Mouse (Mus musculus): Measurements from ENCODE around the gene Ppid. TPM values are rescaled to one million over a fixed set of nuclear protein-coding genes. Genes with fewer than 3 reads are reported as not detected.

The Ppid gene
- 0.50 and 0.86 TPM in 2 replicates for polyA plus RNA-seq (2012; rRNA removed)

- Histone ChIP-seq H3K27me3 (ENCODE audit: control insufficient read depth, insufficient read depth, low read length) (no peaks in the 10 kb centered on the region), H3K27ac (ENCODE audit: insufficient read depth, low read depth, low read length) (peak within 1 kb of the TSS; percentile 43; the same call in 1 of the 2 replicates), H3K4me1 (ENCODE audit: control insufficient read depth, insufficient read depth, insufficient read length, low read length) (peaks cover 2% of the 10 kb centered on the region; the same call in 1 of the 2 replicates), H3K4me3 (ENCODE audit: low read depth, low read length) (peak within 1 kb of the TSS; percentile 93), H3K36me3 (ENCODE audit: control insufficient read depth, insufficient read depth, low read length) (peaks cover 12% of the 10 kb centered on the region)
- 3% methylated on average over 63 of the region's 63 CpGs for WGBS
- TF ChIP-seq POLR2A (IDR thresholded peaks at IDR 0.05; ENCODE audit: low read depth, low read length) (peak; percentile 61), CTCF (IDR thresholded peaks at IDR 0.05; ENCODE audit: extremely low read depth, insufficient read length, insufficient replicate concordance, low read depth, low read length) (no peak)
Observed at GRCm38 (mm10) chr3:79590863-79591792, at the start of gene Ppid. Gene Ppid, plus strand, starts transcription at chr3:79591342.

GRCm38 (mm10) chr3:79542585-79542984 lies 48.6 kb upstream of the Ppid start:
- WGBS: 28% methylated on average over 6 of the region's 6 CpGs
- H3K27me3 ChIP-seq (ENCODE audit: control insufficient read depth, insufficient read depth, low read length): no peaks in the 10 kb centered on the region
- TF ChIP-seq POLR2A (IDR thresholded peaks at IDR 0.05; ENCODE audit: low read depth, low read length): no peak
- no peak for TF ChIP-seq CTCF (IDR thresholded peaks at IDR 0.05; ENCODE audit: extremely low read depth, insufficient read length, insufficient replicate concordance, low read depth, low read length)
- H3K36me3 ChIP-seq (ENCODE audit: control insufficient read depth, insufficient read depth, low read length): no peaks in the 10 kb centered on the region
- peaks cover 3% of the 10 kb centered on the region; the same call in 1 of the 2 replicates for H3K4me1 ChIP-seq (ENCODE audit: control insufficient read depth, insufficient read depth, insufficient read length, low read length)
- no peak overlapping the region for H3K4me3 ChIP-seq (ENCODE audit: low read depth, low read length)
- H3K27ac ChIP-seq (ENCODE audit: insufficient read depth, low read depth, low read length): no peak overlapping the region

DNA sequence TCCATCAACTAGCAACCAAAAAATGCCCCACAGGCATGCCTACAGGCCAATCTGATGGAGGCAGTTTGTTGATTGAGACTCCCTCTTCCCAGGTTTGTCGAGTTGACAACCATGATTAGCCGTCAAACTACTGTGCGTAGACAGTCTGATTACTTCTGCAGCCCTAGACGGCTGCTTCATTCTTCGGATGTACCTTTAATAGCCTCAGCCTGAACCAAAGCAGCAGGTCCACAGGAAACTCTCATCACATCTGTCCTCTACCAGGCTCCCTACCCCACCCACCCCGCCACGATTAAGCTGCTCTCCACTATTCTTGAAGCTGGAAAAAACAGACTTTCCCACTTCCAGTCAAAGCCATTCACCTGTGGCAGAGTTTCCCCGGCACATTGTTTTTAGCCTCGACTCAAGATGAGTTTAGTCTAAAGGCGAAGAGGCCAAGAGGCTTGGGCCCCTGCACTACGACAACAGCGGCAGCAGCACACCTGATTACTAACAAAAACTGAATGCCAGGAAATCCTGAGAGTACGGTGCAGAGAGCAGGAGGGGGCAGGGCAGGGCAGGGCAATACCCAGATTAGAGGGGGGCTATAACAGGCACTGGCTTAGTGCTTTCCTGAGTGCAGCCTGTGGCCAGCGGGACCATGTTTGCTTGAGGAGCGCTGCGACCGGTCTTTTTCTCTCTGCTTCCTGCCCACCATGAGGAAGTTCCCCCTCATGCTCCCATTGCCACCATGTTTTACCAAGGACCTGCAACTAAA lies 42.3 kb upstream of the Ppid start:
- Histone ChIP-seq H3K27me3 (ENCODE audit: control insufficient read depth, insufficient read depth, low read length) (no peaks in the 10 kb centered on the region), H3K36me3 (ENCODE audit: control insufficient read depth, insufficient read depth, low read length) (no peaks in the 10 kb centered on the region), H3K27ac (ENCODE audit: insufficient read depth, low read depth, low read length) (no peak overlapping the region), H3K4me3 (ENCODE audit: low read depth, low read length) (no peak overlapping the region), H3K4me1 (ENCODE audit: control insufficient read depth, insufficient read depth, insufficient read length, low read length) (no peaks in the 10 kb centered on the region)
- TF ChIP-seq CTCF (IDR thresholded peaks at IDR 0.05; ENCODE audit: extremely low read depth, insufficient read length, insufficient replicate concordance, low read depth, low read length) (no peak), POLR2A (IDR thresholded peaks at IDR 0.05; ENCODE audit: low read depth, low read length) (no peak)
- 79% methylated on average over 17 of the region's 17 CpGs for WGBS

GRCm38 (mm10) chr3:79549751-79550393 lies 41.3 kb upstream of the Ppid start:
- TF ChIP-seq POLR2A (IDR thresholded peaks at IDR 0.05; ENCODE audit: low read depth, low read length) (no peak), CTCF (IDR thresholded peaks at IDR 0.05; ENCODE audit: extremely low read depth, insufficient read length, insufficient replicate concordance, low read depth, low read length) (no peak)
- Histone ChIP-seq H3K27me3 (ENCODE audit: control insufficient read depth, insufficient read depth, low read length) (no peaks in the 10 kb centered on the region), H3K27ac (ENCODE audit: insufficient read depth, low read depth, low read length) (no peak overlapping the region), H3K4me3 (ENCODE audit: low read depth, low read length) (no peak overlapping the region), H3K36me3 (ENCODE audit: control insufficient read depth, insufficient read depth, low read length) (no peaks in the 10 kb centered on the region), H3K4me1 (ENCODE audit: control insufficient read depth, insufficient read depth, insufficient read length, low read length) (no peaks in the 10 kb centered on the region)
- WGBS: 88% methylated on average over 8 of the region's 8 CpGs

GRCm38 (mm10) chr3:79551826-79552552 lies 39.2 kb upstream of the Ppid start:
- Histone ChIP-seq H3K27me3 (ENCODE audit: control insufficient read depth, insufficient read depth, low read length) (no peaks in the 10 kb centered on the region), H3K27ac (ENCODE audit: insufficient read depth, low read depth, low read length) (no peak overlapping the region), H3K36me3 (ENCODE audit: control insufficient read depth, insufficient read depth, low read length) (no peaks in the 10 kb centered on the region), H3K4me3 (ENCODE audit: low read depth, low read length) (no peak overlapping the region), H3K4me1 (ENCODE audit: control insufficient read depth, insufficient read depth, insufficient read length, low read length) (no peaks in the 10 kb centered on the region)
- WGBS: 75% methylated on average over 10 of the region's 10 CpGs
- TF ChIP-seq CTCF (IDR thresholded peaks at IDR 0.05; ENCODE audit: extremely low read depth, insufficient read length, insufficient replicate concordance, low read depth, low read length): no peak
- no peak for TF ChIP-seq POLR2A (IDR thresholded peaks at IDR 0.05; ENCODE audit: low read depth, low read length)

- H3K27me3 ChIP-seq (ENCODE audit: control insufficient read depth, insufficient read depth, low read length): no peaks in the 10 kb centered on the region
- WGBS: 92% methylated on average over 3 of the region's 3 CpGs
- no peak overlapping the region for H3K27ac ChIP-seq (ENCODE audit: insufficient read depth, low read depth, low read length)
- no peak overlapping the region for H3K4me3 ChIP-seq (ENCODE audit: low read depth, low read length)
- 0 out of 2 replicates have a peak, but pooled peaks cover under 1% of the 10 kb centered on the region for H3K4me1 ChIP-seq (ENCODE audit: control insufficient read depth, insufficient read depth, insufficient read length, low read length)
- no peaks in the 10 kb centered on the region for H3K36me3 ChIP-seq (ENCODE audit: control insufficient read depth, insufficient read depth, low read length)
- no peak for TF ChIP-seq POLR2A (IDR thresholded peaks at IDR 0.05; ENCODE audit: low read depth, low read length)
- no peak for TF ChIP-seq CTCF (IDR thresholded peaks at IDR 0.05; ENCODE audit: extremely low read depth, insufficient read length, insufficient replicate concordance, low read depth, low read length)
Observed at GRCm38 (mm10) chr3:79553779-79554178, 37.4 kb upstream of the Ppid start.

Measured in small intestine, adult 2 months (tissue).